Mouse (Mus musculus) E14TG2a.4 (cell line): Measurements from ENCODE around the gene Haus2.
A peak's percentile ranks its signal among the peaks of the same experiment; 100 is the strongest.

Experiments used
- H3K27me3 ChIP-seq: 2 replicates; pipeline ENCODE4 v1.6.1; 2014; ENCODE audit warnings: low read length, control low read depth; ENCODE audit not compliant: insufficient read depth
- H3K36me3 ChIP-seq: 2 replicates; pipeline ENCODE4 v1.6.1; 2014; ENCODE audit warnings: low read length, control low read depth; ENCODE audit not compliant: insufficient read depth
- H3K4me1 ChIP-seq: replicated peaks from 2 replicates; pipeline ENCODE4 v1.6.1; 2014; ENCODE audit warnings: low read depth, low read length, control low read depth
- H3K4me3 ChIP-seq: replicated peaks from 2 replicates; pipeline ENCODE4 v1.5.1; 2014; ENCODE audit warnings: mild to moderate bottlenecking, low read length
- H3K9me3 ChIP-seq: 2 replicates; pipeline ENCODE4 v1.6.1; 2014; ENCODE audit warnings: low read length, control low read depth
- CTCF ChIP-seq: conservative IDR thresholded peaks from 2 replicates; pipeline ENCODE4 v1.5.1; 2014; ENCODE audit warnings: low read length
- NANOG ChIP-seq: IDR thresholded peaks from 2 replicates; pipeline ENCODE4 v1.6.1; 2014; ENCODE audit warnings: borderline replicate concordance, low read length, mixed read lengths
- POU5F1 ChIP-seq: IDR thresholded peaks from 2 replicates; pipeline ENCODE4 v1.6.1; 2014; ENCODE audit warnings: low read length, borderline replicate concordance

Gene Haus2

GRCm38 (mm10) chr2:120599506-120599905 lies 9.7 kb upstream of the Haus2 start:
- no peak for TF ChIP-seq CTCF
- TF ChIP-seq NANOG = no peak
- no peak for TF ChIP-seq POU5F1
- Histone ChIP-seq H3K36me3 (peaks cover 62% of the 10 kb centered on the region), H3K27me3 (no peaks in the 10 kb centered on the region), H3K9me3 (no peaks in the 10 kb centered on the region), H3K4me3 (no peak overlapping the region), H3K4me1 (no peaks in the 10 kb centered on the region)

GRCm38 (mm10) chr2:120606021-120606690 lies 3.0 kb upstream of the Haus2 start:
- TF ChIP-seq NANOG = no peak
- peak; percentile 28 for TF ChIP-seq CTCF
- Histone ChIP-seq H3K27me3 (no peaks in the 10 kb centered on the region), H3K4me1 (peaks cover 18% of the 10 kb centered on the region), H3K9me3 (no peaks in the 10 kb centered on the region), H3K4me3 (no peak overlapping the region), H3K36me3 (peaks cover 36% of the 10 kb centered on the region)

GRCm38 (mm10) chr2:120616279-120617163 lies 7.3 kb downstream of the Haus2 start:
- Histone ChIP-seq H3K9me3 (no peaks in the 10 kb centered on the region), H3K36me3 (peaks cover 82% of the 10 kb centered on the region), H3K27me3 (no peaks in the 10 kb centered on the region), H3K4me1 (peaks cover 10% of the 10 kb centered on the region; the same call in 1 of the 2 replicates), H3K4me3 (no peak overlapping the region)
- TF ChIP-seq CTCF (no peak), NANOG (no peak), POU5F1 (no peak)

GRCm38 (mm10) chr2:120619538-120619937 lies 10.4 kb downstream of the Haus2 start:
- Histone ChIP-seq H3K9me3 (no peaks in the 10 kb centered on the region), H3K4me3 (no peak overlapping the region), H3K4me1 (no peaks in the 10 kb centered on the region), H3K27me3 (no peaks in the 10 kb centered on the region), H3K36me3 (peaks cover 58% of the 10 kb centered on the region)
- TF ChIP-seq CTCF = peak; percentile 29; the same call in 1 of the 2 replicates
- no peak for TF ChIP-seq POU5F1
- no peak for TF ChIP-seq NANOG

GRCm38 (mm10) chr2:120622920-120623319 lies 13.7 kb downstream of the Haus2 start:
- Histone ChIP-seq H3K27me3 (no peaks in the 10 kb centered on the region), H3K4me3 (no peak overlapping the region), H3K4me1 (peaks cover 2% of the 10 kb centered on the region), H3K9me3 (no peaks in the 10 kb centered on the region), H3K36me3 (peaks cover 25% of the 10 kb centered on the region)
- no peak for TF ChIP-seq CTCF
- no peak for TF ChIP-seq NANOG
- no peak for TF ChIP-seq POU5F1

- no peak for TF ChIP-seq POU5F1
- no peak for TF ChIP-seq NANOG
- no peak for TF ChIP-seq CTCF
- peaks cover 5% of the 10 kb centered on the region; the same call in 1 of the 2 replicates for H3K27me3 ChIP-seq
- H3K9me3 ChIP-seq = no peaks in the 10 kb centered on the region
- peak overlapping the region; percentile 88 for H3K4me3 ChIP-seq
- H3K4me1 ChIP-seq = peaks cover 20% of the 10 kb centered on the region
- H3K36me3 ChIP-seq = no peaks in the 10 kb centered on the region
Measured at GRCm38 (mm10) chr2:120628076-120628865, 19.1 kb downstream of the Haus2 start.

GRCm38 (mm10) chr2:120628886-120629735 lies 19.9 kb downstream of the Haus2 start, which contains the start of gene Stard9:
Gene Stard9, plus strand, starts transcription at chr2:120629121.
- H3K4me1 ChIP-seq = peaks cover 20% of the 10 kb centered on the region
- peak within 1 kb of the TSS; percentile 88 for H3K4me3 ChIP-seq
- no peaks in the 10 kb centered on the region for H3K36me3 ChIP-seq
- TF ChIP-seq NANOG (no peak), CTCF (no peak), POU5F1 (no peak)
- no peaks in the 10 kb centered on the region for H3K9me3 ChIP-seq
- peaks cover 5% of the 10 kb centered on the region; the same call in 1 of the 2 replicates for H3K27me3 ChIP-seq

- Histone ChIP-seq H3K4me3 (no peak overlapping the region), H3K9me3 (no peaks in the 10 kb centered on the region), H3K27me3 (peaks cover 5% of the 10 kb centered on the region; the same call in 1 of the 2 replicates), H3K4me1 (peaks cover 20% of the 10 kb centered on the region), H3K36me3 (no peaks in the 10 kb centered on the region)
- TF ChIP-seq CTCF (no peak), POU5F1 (no peak), NANOG (no peak)
Measured at GRCm38 (mm10) chr2:120630246-120630645, 21.1 kb downstream of the Haus2 start.
